Mouse (Mus musculus): ENCODE data around the gene Abhd14b. TPM values are rescaled to one million over a fixed set of nuclear protein-coding genes. Genes with fewer than 3 reads are reported as not detected.

Abhd14b gene
- total and polyA plus RNA-seq, 3 experiments: 3.4 to 6.5 TPM; not detected in 1

DNA sequence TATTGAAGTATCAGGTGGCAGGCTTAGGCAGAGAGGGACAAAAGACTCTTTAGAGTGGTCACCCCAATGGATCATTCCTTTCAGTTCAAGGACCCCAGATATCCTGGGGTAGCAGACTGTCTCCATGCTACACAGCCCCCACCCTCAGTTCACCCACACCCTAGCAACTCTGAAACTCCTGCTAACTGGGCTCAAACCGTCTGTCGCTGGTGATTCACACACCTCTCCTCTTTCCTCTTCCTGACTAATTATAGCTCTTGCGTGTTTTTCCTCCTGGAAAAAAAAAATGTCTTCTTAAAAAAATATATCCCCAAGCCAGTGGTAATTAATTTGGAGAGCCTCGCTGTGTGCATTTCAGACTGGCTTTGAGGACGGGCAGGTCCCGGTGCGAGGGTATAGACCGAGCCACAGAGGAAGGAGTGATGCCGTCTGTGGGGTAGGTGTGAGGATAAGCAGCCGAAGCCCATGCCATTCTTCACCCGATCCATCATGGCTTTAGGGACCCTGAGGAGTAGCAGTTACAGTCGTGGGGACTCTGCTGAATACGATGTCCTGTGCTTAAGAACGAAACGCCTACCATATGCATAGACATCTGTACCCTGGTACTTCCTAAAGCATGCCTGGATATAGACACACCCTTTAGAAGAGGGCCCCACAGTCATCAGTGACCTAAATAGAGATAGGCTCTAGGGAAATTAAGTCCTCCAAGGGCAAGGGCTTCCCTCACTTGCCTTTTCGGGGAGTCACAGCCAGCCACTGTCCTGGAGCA is 44.5 kb upstream of the Abhd14b start:
- Histone ChIP-seq H3K9me3 (replicated peaks; ENCODE audit: insufficient read depth, low read length) (no peaks in the 10 kb centered on the region), H3K36me3 (ENCODE audit: control insufficient read depth in 1 of 2, insufficient read depth in 2 of 2, low read length in 2 of 2) (peaks cover 0 to 4% of the 10 kb centered on the region in 2 experiments; a peak in 2 of 4 replicates), H3K4me3 (ENCODE audit: control insufficient read depth in 1 of 2, insufficient read depth in 1 of 2, low read depth in 2 of 2, low read length in 2 of 2) (no peak overlapping the region), H3K4me1 (ENCODE audit: control insufficient read depth in 1 of 2, insufficient read depth in 2 of 2, low read length in 2 of 2) (peaks cover 3 to 19% of the 10 kb centered on the region in 2 experiments; a peak in 3 of 4 replicates), H3K79me2 (ENCODE audit: control insufficient read depth, insufficient read depth, low read length, poor library complexity) (no peaks in the 10 kb centered on the region), H3K27ac (ENCODE audit: control insufficient read depth, low read depth, low read length) (no peak overlapping the region), H3K9ac (ENCODE audit: control insufficient read depth, low read depth, low read length, poor library complexity, severe bottlenecking) (no peak overlapping the region), H3K27me3 (ENCODE audit: control insufficient read depth in 1 of 2, insufficient read depth in 2 of 2, low read length in 2 of 2) (no peaks in the 10 kb centered on the region; a peak in 2 of 4 replicates)
- TF ChIP-seq USF1 (IDR thresholded peaks at IDR 0.05; ENCODE audit: low read depth, low read length) (no peak), MEF2A (IDR thresholded peaks at IDR 0.05; ENCODE audit: extremely low read depth, insufficient replicate concordance, low read depth, low read length, poor library complexity, severe bottlenecking) (no peak), POLR2AphosphoS2 (IDR thresholded peaks at IDR 0.05; ENCODE audit: low read length) (no peak), ZC3H11A (IDR thresholded peaks at IDR 0.05; ENCODE audit: low read depth, low read length) (no peak), NELFE (IDR thresholded peaks at IDR 0.05; ENCODE audit: low read depth, low read length) (no peak)
- DNase-seq (ENCODE audit: low read depth, low spot score): no peak

DNA sequence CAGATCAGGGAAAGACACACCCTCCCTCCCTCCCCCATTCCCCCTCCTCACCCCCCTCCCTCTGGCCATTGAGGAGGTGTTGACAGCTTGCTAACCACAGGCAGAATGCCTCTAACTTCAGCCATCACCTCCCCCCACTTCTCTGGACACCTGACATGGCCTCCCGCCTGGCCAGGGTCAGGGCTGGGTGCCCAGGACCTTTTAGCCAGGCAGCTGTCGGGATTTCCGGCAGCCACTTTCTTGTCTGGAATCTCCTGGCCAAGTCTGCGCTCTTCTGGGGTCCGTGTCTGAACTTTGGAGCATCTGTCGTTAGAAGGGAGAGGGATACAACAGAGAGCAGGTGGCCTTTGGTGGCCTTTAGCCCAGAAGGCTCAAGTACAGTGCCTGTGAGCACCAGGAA is 42.0 kb upstream of the Abhd14b start:
- no peaks in the 10 kb centered on the region; a peak in 2 of 4 replicates for H3K27me3 ChIP-seq (ENCODE audit: control insufficient read depth in 1 of 2, insufficient read depth in 2 of 2, low read length in 2 of 2)
- TF ChIP-seq TAL1 (IDR thresholded peaks at IDR 0.05; ENCODE audit: low read length) (no peak), RAD21 (IDR thresholded peaks at IDR 0.05; ENCODE audit: low read depth, low read length) (no peak), ZNF384 (IDR thresholded peaks at IDR 0.05; ENCODE audit: low read depth, low read length) (no peak)
- no peak overlapping the region for H3K27ac ChIP-seq (ENCODE audit: control insufficient read depth, low read depth, low read length)
- H3K9me3 ChIP-seq (replicated peaks; ENCODE audit: insufficient read depth, low read length): no peaks in the 10 kb centered on the region
- H3K4me3 ChIP-seq (ENCODE audit: control insufficient read depth in 1 of 2, insufficient read depth in 1 of 2, low read depth in 2 of 2, low read length in 2 of 2): no peak overlapping the region
- no peak for DNase-seq (ENCODE audit: low read depth, low spot score)
- H3K36me3 ChIP-seq (ENCODE audit: control insufficient read depth in 1 of 2, insufficient read depth in 2 of 2, low read length in 2 of 2): no peaks in the 10 kb centered on the region; a peak in 2 of 4 replicates
- peaks cover 0 to 10% of the 10 kb centered on the region in 2 experiments; a peak in 2 of 4 replicates for H3K4me1 ChIP-seq (ENCODE audit: control insufficient read depth in 1 of 2, insufficient read depth in 2 of 2, low read length in 2 of 2)
- no peak overlapping the region for H3K9ac ChIP-seq (ENCODE audit: control insufficient read depth, low read depth, low read length, poor library complexity, severe bottlenecking)
- H3K79me2 ChIP-seq (ENCODE audit: control insufficient read depth, insufficient read depth, low read length, poor library complexity): no peaks in the 10 kb centered on the region

DNA sequence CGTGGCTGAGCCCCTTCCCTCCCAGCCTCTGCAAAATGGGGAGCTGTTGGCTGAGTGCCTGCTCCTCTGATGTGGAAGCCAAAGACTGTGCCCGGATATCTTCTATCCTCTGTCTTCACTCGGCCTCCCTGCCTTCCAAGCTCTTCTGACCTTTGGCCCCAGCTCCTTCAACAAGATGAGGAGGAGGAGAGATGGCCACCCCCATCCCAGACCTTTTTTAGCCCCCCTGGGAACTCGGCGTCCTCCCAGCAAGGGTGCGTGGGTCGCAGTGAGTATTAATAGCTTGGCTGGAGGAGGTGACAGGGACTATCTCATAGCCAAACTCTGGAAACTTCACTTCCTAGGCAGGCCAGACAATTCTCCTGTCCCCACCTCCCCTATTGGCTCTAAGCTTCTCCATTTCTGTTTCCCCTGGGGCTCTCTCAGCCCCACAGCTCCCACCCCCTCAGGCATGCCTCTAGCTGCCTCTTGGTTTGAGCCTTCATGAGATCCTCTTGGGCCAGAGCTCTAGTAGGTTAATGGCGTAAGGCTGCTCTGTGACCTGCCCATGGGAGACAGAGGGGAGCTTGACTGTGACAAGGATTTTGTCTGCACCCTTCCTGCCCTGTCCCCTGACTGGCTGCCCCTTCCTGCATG is 40.7 kb upstream of the Abhd14b start:
- Histone ChIP-seq H3K79me2 (ENCODE audit: control insufficient read depth, insufficient read depth, low read length, poor library complexity) (no peaks in the 10 kb centered on the region), H3K36me3 (ENCODE audit: control insufficient read depth in 1 of 2, insufficient read depth in 2 of 2, low read length in 2 of 2) (no peaks in the 10 kb centered on the region; a peak in 2 of 4 replicates), H3K27me3 (ENCODE audit: control insufficient read depth in 1 of 2, insufficient read depth in 2 of 2, low read length in 2 of 2) (no peaks in the 10 kb centered on the region; a peak in 2 of 4 replicates), H3K9ac (ENCODE audit: control insufficient read depth, low read depth, low read length, poor library complexity, severe bottlenecking) (no peak overlapping the region), H3K9me3 (replicated peaks; ENCODE audit: insufficient read depth, low read length) (no peaks in the 10 kb centered on the region), H3K27ac (ENCODE audit: control insufficient read depth, low read depth, low read length) (no peak overlapping the region), H3K4me3 (ENCODE audit: control insufficient read depth in 1 of 2, insufficient read depth in 1 of 2, low read depth in 2 of 2, low read length in 2 of 2) (no peak overlapping the region), H3K4me1 (ENCODE audit: control insufficient read depth in 1 of 2, insufficient read depth in 2 of 2, low read length in 2 of 2) (peaks cover 0 to 10% of the 10 kb centered on the region in 2 experiments; a peak in 2 of 4 replicates)
- DNase-seq (ENCODE audit: low read depth, low spot score): no peak
- TF ChIP-seq POLR2A (IDR thresholded peaks at IDR 0.05; ENCODE audit: control insufficient read depth in 1 of 2, insufficient read depth in 1 of 2, low read depth in 1 of 2, low read length in 2 of 2, poor library complexity in 1 of 2): no peak
- no peak for TF ChIP-seq BHLHE40 (IDR thresholded peaks at IDR 0.05; ENCODE audit: borderline replicate concordance, low read depth, low read length)
- no peak for TF ChIP-seq MYC (IDR thresholded peaks at IDR 0.05; ENCODE audit: low read depth, low read length)
- TF ChIP-seq ELF1 (IDR thresholded peaks at IDR 0.05; ENCODE audit: low read depth, low read length): no peak
- TF ChIP-seq MXI1 (IDR thresholded peaks at IDR 0.05; ENCODE audit: low read depth, low read length): no peak
- TF ChIP-seq NELFE (IDR thresholded peaks at IDR 0.05; ENCODE audit: low read depth, low read length): no peak
- TF ChIP-seq POLR2AphosphoS5 (IDR thresholded peaks at IDR 0.05; ENCODE audit: borderline replicate concordance, low read depth, low read length): no peak
- TF ChIP-seq RAD21 (IDR thresholded peaks at IDR 0.05; ENCODE audit: low read depth, low read length): no peak
- no peak for TF ChIP-seq EP300 (IDR thresholded peaks at IDR 0.05; ENCODE audit: low read depth in 1 of 2, low read length in 2 of 2)
- TF ChIP-seq CHD2 (IDR thresholded peaks at IDR 0.05; ENCODE audit: low read length): no peak
- no peak for TF ChIP-seq JUND (IDR thresholded peaks at IDR 0.05; ENCODE audit: low read depth, low read length)
- no peak for TF ChIP-seq MYB (IDR thresholded peaks at IDR 0.05; ENCODE audit: low read depth, low read length)
- TF ChIP-seq GABPA (IDR thresholded peaks at IDR 0.05; ENCODE audit: low read depth, low read length): no peak
- no peak for TF ChIP-seq ZNF384 (IDR thresholded peaks at IDR 0.05; ENCODE audit: low read depth, low read length)
- no peak for TF ChIP-seq CHD1 (IDR thresholded peaks at IDR 0.05; ENCODE audit: low read depth, low read length)
- no peak for TF ChIP-seq HCFC1 (IDR thresholded peaks at IDR 0.05; ENCODE audit: low read depth, low read length)
- no peak for TF ChIP-seq UBTF (IDR thresholded peaks at IDR 0.05; ENCODE audit: borderline replicate concordance, insufficient read depth, low read depth, low read length)
- TF ChIP-seq RCOR1 (IDR thresholded peaks at IDR 0.05; ENCODE audit: low read depth, low read length): no peak

Measured in MEL (cell line).